Mouse (Mus musculus) yolk sac, embryonic 10.5 days (tissue): ENCODE measurements at regions not wholly inside any gene's neighbourhood (a gene's known extent, or its start where the extent isn't known, plus 50 kb on each side); places are given as distances from the start of the nearest gene placed in this dataset.

Experiments used
- DNase-seq: peaks from one replicate; pipeline ENCODE4 v3.0.0-alpha.2; 2017; ENCODE audit warnings: low spot score

- peak; percentile 76 for DNase-seq
These were observed 55.1 kb upstream of the Xpr1 start for GRCm38 (mm10) chr1:155472112-155472955.

GRCm38 (mm10) chr1:155472956-155473646 lies 55.9 kb upstream of the Xpr1 start:
- no peak for DNase-seq

GRCm38 (mm10) chr1:155474973-155475372 lies 57.8 kb upstream of the Xpr1 start:
- no peak for DNase-seq

GRCm38 (mm10) chr1:155476237-155476636 lies 59.0 kb upstream of the Xpr1 start:
- DNase-seq: no peak

GRCm38 (mm10) chr1:155482148-155482547 lies 64.9 kb upstream of the Xpr1 start:
- DNase-seq: no peak

GRCm38 (mm10) chr1:155482760-155483159 lies 65.5 kb upstream of the Xpr1 start:
- no peak for DNase-seq

GRCm38 (mm10) chr1:155483693-155484092 lies 66.5 kb upstream of the Xpr1 start:
- no peak for DNase-seq

GRCm38 (mm10) chr1:155487796-155488195 lies 70.1 kb upstream of the Acbd6 start:
- DNase-seq: no peak

GRCm38 (mm10) chr1:155488966-155489661 lies 68.8 kb upstream of the Acbd6 start:
- DNase-seq: no peak

GRCm38 (mm10) chr1:155490131-155490530 lies 67.8 kb upstream of the Acbd6 start:
- no peak for DNase-seq

GRCm38 (mm10) chr1:155491205-155492026 lies 66.5 kb upstream of the Acbd6 start:
- DNase-seq: no peak

GRCm38 (mm10) chr1:155493333-155493732 lies 64.6 kb upstream of the Acbd6 start:
- DNase-seq: no peak

GRCm38 (mm10) chr1:155493799-155494198 lies 64.1 kb upstream of the Acbd6 start:
- DNase-seq: no peak

- no peak for DNase-seq
These were observed 63.6 kb upstream of the Acbd6 start for GRCm38 (mm10) chr1:155494347-155494746.

- DNase-seq: no peak
These were observed 58.2 kb upstream of the Acbd6 start for GRCm38 (mm10) chr1:155499735-155500134.

- no peak for DNase-seq
These were observed 55.1 kb upstream of the Acbd6 start for GRCm38 (mm10) chr1:155502867-155503266.

GRCm38 (mm10) chr1:155504581-155505328 lies 53.2 kb upstream of the Acbd6 start:
- no peak for DNase-seq

GRCm38 (mm10) chr1:155505361-155506077 lies 52.4 kb upstream of the Acbd6 start:
- no peak for DNase-seq
